Mouse (Mus musculus): ENCODE measurements around the gene Esam. TPM values are rescaled to one million over a fixed set of nuclear protein-coding genes. Genes with fewer than 3 reads are reported as not detected.

Gene Esam
- polyA plus RNA-seq, 1 experiment from 2014 or later, result 43.4 TPM

DNA sequence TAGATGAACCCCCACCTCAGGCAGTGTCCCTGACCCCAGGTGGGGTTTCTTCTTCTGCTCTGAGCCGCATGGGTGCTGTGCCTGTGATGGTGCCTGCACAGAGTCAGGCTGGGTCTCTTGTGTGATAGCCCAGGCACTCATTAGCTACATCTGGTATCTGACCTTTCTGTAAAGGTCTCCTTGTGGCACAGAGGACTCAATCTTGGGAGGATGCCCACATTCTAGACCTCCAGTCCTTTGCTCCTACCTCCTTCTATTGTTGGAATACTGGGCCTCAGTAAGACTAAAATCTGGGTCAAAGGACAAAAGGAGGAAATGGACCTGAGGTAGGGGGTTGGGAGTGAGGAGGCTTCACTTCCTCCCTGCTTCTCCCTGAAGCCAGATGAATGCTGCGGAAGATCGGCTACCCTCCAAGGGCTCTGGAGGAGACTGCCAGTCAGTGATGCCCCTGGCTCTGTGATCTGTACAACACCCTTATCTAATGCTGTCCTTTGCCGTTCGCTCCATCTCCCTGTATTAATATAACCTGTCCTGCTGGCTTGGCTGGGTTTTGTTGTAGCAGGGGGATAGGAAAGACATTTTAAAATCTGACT lies 9.9 kb downstream of the Esam start:
- WGBS, result 81% methylated on average over 5 of the region's 5 CpGs
- no peaks in the 10 kb centered on the region for H3K36me3 ChIP-seq
- H3K9me3 ChIP-seq, result no peaks in the 10 kb centered on the region
- peaks cover 3% of the 10 kb centered on the region; the same call in 1 of the 2 replicates for H3K4me1 ChIP-seq (replicated peaks)
- ATAC-seq (ENCODE audit: low FRiP score), result no peak
- H3K27ac ChIP-seq, result no peak overlapping the region
- no peak overlapping the region for H3K4me2 ChIP-seq
- peaks cover 39% of the 10 kb centered on the region for H3K27me3 ChIP-seq
- no peak overlapping the region for H3K4me3 ChIP-seq
- no peak overlapping the region for H3K9ac ChIP-seq

GRCm38 (mm10) chr9:37539170-37540025 lies 11.5 kb downstream of the Esam start, which contains the start of gene Vsig2:
Vsig2 (plus strand) TSS chr9:37539255.
- Histone ChIP-seq H3K36me3 (no peaks in the 10 kb centered on the region), H3K27ac (no peak within 1 kb of the TSS), H3K4me2 (no peak within 1 kb of the TSS), H3K4me1 (replicated peaks) (peaks cover 7% of the 10 kb centered on the region; the same call in 1 of the 2 replicates), H3K9ac (no peak within 1 kb of the TSS), H3K9me3 (no peaks in the 10 kb centered on the region), H3K4me3 (no peak within 1 kb of the TSS), H3K27me3 (peaks cover 45% of the 10 kb centered on the region)
- WGBS, result 46% methylated on average over 23 of the region's 23 CpGs
- ATAC-seq (ENCODE audit: low FRiP score), result no peak

DNA sequence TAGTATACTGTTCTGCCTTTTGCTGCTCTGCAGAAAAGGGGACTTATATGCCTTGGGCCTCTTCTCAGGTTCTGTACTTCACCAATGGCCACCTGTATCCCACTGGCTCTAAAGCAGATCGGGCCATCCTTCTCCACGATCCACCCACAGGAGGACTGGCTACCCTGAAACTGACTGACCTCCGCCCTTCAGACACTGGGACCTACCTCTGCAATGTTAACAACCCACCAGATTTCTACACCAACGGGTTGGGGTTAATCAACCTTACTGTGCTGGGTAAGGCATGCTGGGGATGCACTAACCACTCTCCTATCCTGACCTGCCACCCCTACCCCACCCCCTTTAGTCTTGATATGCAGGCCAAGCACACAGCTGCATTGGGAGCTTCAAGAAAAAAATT lies 12.3 kb downstream of the Esam start:
- no peak overlapping the region for H3K4me3 ChIP-seq
- no peaks in the 10 kb centered on the region for H3K9me3 ChIP-seq
- no peak overlapping the region for H3K27ac ChIP-seq
- peaks cover 53% of the 10 kb centered on the region for H3K27me3 ChIP-seq
- WGBS, result 93% methylated on average over 4 of the region's 4 CpGs
- peaks cover 14% of the 10 kb centered on the region for H3K4me1 ChIP-seq (replicated peaks)
- no peak for ATAC-seq (ENCODE audit: low FRiP score)
- no peak overlapping the region for H3K4me2 ChIP-seq
- no peak overlapping the region for H3K9ac ChIP-seq
- H3K36me3 ChIP-seq, result no peaks in the 10 kb centered on the region

GRCm38 (mm10) chr9:37540701-37541575 lies 13.1 kb downstream of the Esam start:
- Histone ChIP-seq H3K9me3 (no peaks in the 10 kb centered on the region), H3K36me3 (no peaks in the 10 kb centered on the region), H3K27me3 (peaks cover 60% of the 10 kb centered on the region), H3K4me1 (replicated peaks) (peaks cover 20% of the 10 kb centered on the region), H3K4me2 (no peak overlapping the region), H3K27ac (no peak overlapping the region), H3K4me3 (no peak overlapping the region), H3K9ac (no peak overlapping the region)
- WGBS, result 83% methylated on average over 6 of the region's 6 CpGs
- no peak for ATAC-seq (ENCODE audit: low FRiP score)

GRCm38 (mm10) chr9:37541851-37542642 lies 14.2 kb downstream of the Esam start:
- WGBS, result 74% methylated on average over 7 of the region's 7 CpGs

DNA sequence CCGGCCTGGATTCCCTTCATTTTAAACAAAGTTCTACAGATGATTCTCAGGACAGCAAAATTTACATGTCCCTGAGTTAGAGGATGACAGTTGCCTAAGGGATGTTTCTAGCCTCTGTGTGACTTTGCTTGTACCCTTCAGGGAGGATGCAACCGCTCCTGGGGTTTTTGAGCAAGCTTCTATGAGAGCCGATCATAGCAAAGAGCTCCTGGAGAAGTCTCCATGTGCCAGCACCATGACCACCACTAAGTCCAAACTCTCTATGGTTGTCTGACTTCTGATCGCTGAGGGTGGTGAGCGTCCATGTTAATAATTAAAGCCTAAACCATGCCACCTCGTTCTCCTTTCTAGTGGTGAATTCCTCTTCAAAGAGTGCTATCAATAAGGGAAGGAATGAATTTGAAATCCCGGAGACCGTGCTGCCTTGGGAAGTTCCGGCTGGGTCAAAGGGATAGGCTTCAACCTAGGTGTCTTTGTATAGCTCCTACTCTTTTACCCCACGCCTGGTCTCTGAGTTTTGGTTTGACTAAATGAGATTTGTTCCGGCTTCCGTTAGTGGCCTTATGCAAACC lies 16.1 kb downstream of the Esam start:
- H3K9ac ChIP-seq, result peak overlapping the region; percentile 51; the same call in 1 of the 2 replicates
- no peaks in the 10 kb centered on the region for H3K36me3 ChIP-seq
- H3K4me1 ChIP-seq (replicated peaks), result peaks cover 22% of the 10 kb centered on the region
- no peak overlapping the region for H3K27ac ChIP-seq
- no peaks in the 10 kb centered on the region for H3K9me3 ChIP-seq
- H3K27me3 ChIP-seq, result peaks cover 80% of the 10 kb centered on the region
- H3K4me2 ChIP-seq, result peak overlapping the region; percentile 57
- no peak for ATAC-seq (ENCODE audit: low FRiP score)
- 26% methylated on average over 12 of the region's 12 CpGs for WGBS
- H3K4me3 ChIP-seq, result peak overlapping the region; percentile 32; the same call in 1 of the 2 replicates

More at GRCm38 (mm10) chr9:37541851-37542642, 14.2 kb downstream of the Esam start:
- Histone ChIP-seq H3K4me3 (no peak overlapping the region), H3K9me3 (no peaks in the 10 kb centered on the region), H3K27me3 (peaks cover 68% of the 10 kb centered on the region), H3K4me1 (replicated peaks) (peaks cover 22% of the 10 kb centered on the region), H3K27ac (no peak overlapping the region), H3K9ac (no peak overlapping the region), H3K36me3 (no peaks in the 10 kb centered on the region), H3K4me2 (no peak overlapping the region)
- no peak for ATAC-seq (ENCODE audit: low FRiP score)

DNA sequence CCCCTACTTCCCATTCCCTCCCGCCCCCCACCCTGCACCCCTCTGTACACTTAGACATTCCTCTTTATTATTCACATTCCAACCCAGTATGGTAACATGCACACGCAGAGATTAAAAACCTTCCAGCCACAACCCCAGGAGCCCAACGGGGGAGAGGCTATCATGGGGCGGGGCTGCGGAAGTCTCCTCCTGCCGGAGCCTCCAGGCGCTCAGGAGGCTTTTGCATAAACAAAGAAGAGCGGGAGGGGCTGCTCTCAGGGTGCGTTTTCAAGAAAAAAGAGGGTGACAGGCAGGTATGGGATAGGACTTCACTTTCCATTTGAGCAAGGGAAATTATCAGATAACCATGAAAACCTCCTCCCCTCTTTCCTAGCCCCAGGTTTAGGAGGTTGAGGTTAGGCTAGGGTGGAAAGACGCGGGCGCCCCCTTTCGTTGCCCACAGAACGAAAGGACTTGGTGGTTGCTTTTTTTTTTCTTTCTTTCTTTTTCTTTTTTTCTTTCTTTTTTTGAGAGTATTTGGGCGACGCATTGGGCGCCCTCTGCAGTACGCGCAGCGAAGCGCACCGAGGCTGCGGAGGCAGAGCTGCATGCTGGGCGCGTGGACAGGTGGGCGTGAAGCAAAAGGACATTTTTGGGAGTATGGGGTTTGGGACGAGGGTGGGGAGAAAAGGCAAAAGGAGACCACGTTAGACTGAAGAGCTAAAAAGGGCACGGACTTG lies 16.7 kb downstream of the Esam start:
- no peaks in the 10 kb centered on the region for H3K36me3 ChIP-seq
- ATAC-seq (ENCODE audit: low FRiP score), result peak; percentile 57
- H3K4me2 ChIP-seq, result peak overlapping the region; percentile 57
- H3K9me3 ChIP-seq, result no peaks in the 10 kb centered on the region
- peaks cover 22% of the 10 kb centered on the region for H3K4me1 ChIP-seq (replicated peaks)
- no peak overlapping the region for H3K27ac ChIP-seq
- WGBS, result 2% methylated on average over 29 of the region's 29 CpGs
- peak overlapping the region; percentile 56; the same call in 1 of the 2 replicates for H3K9ac ChIP-seq
- peak overlapping the region; percentile 32 for H3K4me3 ChIP-seq
- peaks cover 84% of the 10 kb centered on the region for H3K27me3 ChIP-seq

GRCm38 (mm10) chr9:37545166-37545610 lies 17.3 kb downstream of the Esam start:
- peak overlapping the region; percentile 56; the same call in 1 of the 2 replicates for H3K9ac ChIP-seq
- peak overlapping the region; percentile 57 for H3K4me2 ChIP-seq
- peak overlapping the region; percentile 32 for H3K4me3 ChIP-seq
- peaks cover 90% of the 10 kb centered on the region for H3K27me3 ChIP-seq
- 9% methylated on average over 17 of the region's 17 CpGs for WGBS
- no peaks in the 10 kb centered on the region for H3K9me3 ChIP-seq
- peaks cover 19% of the 10 kb centered on the region for H3K4me1 ChIP-seq (replicated peaks)
- H3K27ac ChIP-seq, result no peak overlapping the region
- no peaks in the 10 kb centered on the region for H3K36me3 ChIP-seq
- ATAC-seq (ENCODE audit: low FRiP score), result peak; percentile 63

GRCm38 (mm10) chr9:37545847-37546452 lies 18.1 kb downstream of the Esam start:
- Histone ChIP-seq H3K4me2 (peak overlapping the region; percentile 57; the same call in 1 of the 2 replicates), H3K36me3 (no peaks in the 10 kb centered on the region), H3K27ac (no peak overlapping the region), H3K9ac (peak overlapping the region; percentile 56), H3K4me1 (replicated peaks) (peaks cover 19% of the 10 kb centered on the region), H3K9me3 (no peaks in the 10 kb centered on the region), H3K27me3 (peaks cover 95% of the 10 kb centered on the region), H3K4me3 (peak overlapping the region; percentile 8; the same call in 1 of the 2 replicates)
- 13% methylated on average over 27 of the region's 27 CpGs for WGBS
- ATAC-seq (ENCODE audit: low FRiP score), result no peak

GRCm38 (mm10) chr9:37546889-37547288 lies 19.0 kb downstream of the Esam start:
- Histone ChIP-seq H3K27me3 (peaks cover 99% of the 10 kb centered on the region), H3K9me3 (no peaks in the 10 kb centered on the region), H3K9ac (no peak overlapping the region), H3K27ac (no peak overlapping the region), H3K4me3 (no peak overlapping the region), H3K36me3 (no peaks in the 10 kb centered on the region), H3K4me2 (no peak overlapping the region), H3K4me1 (replicated peaks) (peaks cover 21% of the 10 kb centered on the region)
- ATAC-seq (ENCODE audit: low FRiP score), result no peak
- 87% methylated on average over 1 of the region's 1 CpGs for WGBS
